Mouse (Mus musculus) intestine, postnatal 0 days (tissue): ENCODE measurements at regions not wholly inside any gene's neighbourhood (a gene's known extent, or its start where the extent isn't known, plus 50 kb on each side); places are given as distances from the start of the nearest gene placed in this dataset.

Experiments
- ATAC-seq: fragments of 200-750 bp; cut with Nextera tagmentation; 2 replicates; pipeline ENCODE4 v1.8.0; 2017; ENCODE audit warnings: mild to moderate bottlenecking, moderate TSS enrichment, moderate library complexity
- H3K27ac ChIP-seq: fragments of 300-500 bp; sonication (generic); 2 replicates; pipeline ENCODE4 v1.5.1; 2014; ENCODE audit warnings: mild to moderate bottlenecking, low read depth, low read length, moderate library complexity
- H3K27me3 ChIP-seq: fragments of 300-500 bp; sonication (generic); replicated peaks from 2 replicates; pipeline ENCODE4 v1.6.1; 2014; ENCODE audit warnings: low read length, mixed read lengths; ENCODE audit not compliant: control insufficient read depth, insufficient read depth
- H3K36me3 ChIP-seq: fragments of 300-500 bp; sonication (generic); 2 replicates; pipeline ENCODE4 v1.6.1; 2014; ENCODE audit warnings: mild to moderate bottlenecking, moderate library complexity; ENCODE audit not compliant: control insufficient read depth, insufficient read depth
- H3K4me1 ChIP-seq: fragments of 300-500 bp; sonication (generic); replicated peaks from 2 replicates; pipeline ENCODE4 v1.6.1; 2014; ENCODE audit warnings: antibody characterized with exemption, low read length, mixed read lengths; ENCODE audit not compliant: control insufficient read depth, insufficient read depth
- H3K4me2 ChIP-seq: fragments of 300-500 bp; sonication (generic); replicated peaks from 2 replicates; pipeline ENCODE4 v1.6.1; 2014; ENCODE audit warnings: low read depth, mild to moderate bottlenecking, moderate library complexity
- H3K4me3 ChIP-seq: fragments of 300-500 bp; sonication (generic); 2 replicates; pipeline ENCODE4 v1.5.1; 2014; ENCODE audit warnings: low read depth, low read length
- H3K9ac ChIP-seq: fragments of 300-500 bp; sonication (generic); 2 replicates; pipeline ENCODE4 v1.6.1; 2014; ENCODE audit warnings: mild to moderate bottlenecking, low read depth, low read length
- H3K9me3 ChIP-seq: fragments of 300-500 bp; sonication (generic); 2 replicates; pipeline ENCODE4 v1.6.1; 2016; ENCODE audit warnings: mixed run types; ENCODE audit not compliant: control insufficient read depth
- CTCF ChIP-seq: sonication (generic); IDR thresholded peaks from 2 replicates; pipeline ENCODE4 v1.5.1; 2016; ENCODE audit warnings: low read depth, mild to moderate bottlenecking, control low read depth, antibody characterized with exemption, moderate library complexity
- WGBS: fragments of 180-500 bp; shearing (Covaris S2); extraction: QIAGEN DNeasy Blood & Tissue Kit; methylation state at CpG from one replicate; pipeline ENCODE4 v1.1.7; 2014; 5-methylcytosine and 5-hydroxymethylcytosine counted together

- no peaks in the 10 kb centered on the region for H3K27me3 ChIP-seq
- TF ChIP-seq CTCF = no peak
Measured at GRCm38 (mm10) chr14:61918113-61918512, 310.9 kb downstream of the Kcnrg start.

DNA sequence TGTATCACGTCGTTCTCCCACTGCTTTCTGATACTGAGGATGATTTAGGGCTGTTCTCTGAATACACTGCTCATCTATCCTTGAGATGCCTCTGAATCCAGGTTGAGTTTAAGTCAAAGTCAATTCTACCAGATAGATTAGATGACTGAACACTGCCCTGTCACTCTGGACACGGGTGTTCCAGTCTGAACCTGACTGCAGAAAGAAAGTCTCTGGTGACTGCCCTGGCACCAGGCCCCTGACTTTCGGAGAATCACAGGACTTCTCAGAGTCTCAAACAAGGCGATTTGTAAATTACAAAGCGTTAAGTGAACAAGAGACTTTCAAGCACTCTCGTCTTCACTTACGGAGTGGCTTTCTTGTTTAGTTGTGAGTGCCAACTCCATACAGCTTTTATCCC lies 324.6 kb downstream of the Kcnrg start:
- Histone ChIP-seq H3K9me3 (no peaks in the 10 kb centered on the region), H3K4me1 (no peaks in the 10 kb centered on the region), H3K4me3 (no peak overlapping the region), H3K27ac (no peak overlapping the region), H3K4me2 (no peak overlapping the region), H3K36me3 (no peaks in the 10 kb centered on the region), H3K9ac (no peak overlapping the region), H3K27me3 (no peaks in the 10 kb centered on the region)
- no peak for TF ChIP-seq CTCF
- 76% methylated on average over 8 of the region's 8 CpGs for WGBS
- ATAC-seq = no peak

More at GRCm38 (mm10) chr14:61918113-61918512, 310.9 kb downstream of the Kcnrg start:
- H3K4me1 ChIP-seq = no peaks in the 10 kb centered on the region
- H3K4me2 ChIP-seq = no peak overlapping the region
- no peaks in the 10 kb centered on the region for H3K9me3 ChIP-seq
- no peak overlapping the region for H3K4me3 ChIP-seq
- H3K27ac ChIP-seq = no peak overlapping the region
- H3K36me3 ChIP-seq = no peaks in the 10 kb centered on the region
- no peak overlapping the region for H3K9ac ChIP-seq
- no peak for ATAC-seq

GRCm38 (mm10) chr14:61941682-61942081 lies 334.4 kb downstream of the Kcnrg start:
- Histone ChIP-seq H3K4me2 (no peak overlapping the region), H3K27ac (no peak overlapping the region), H3K36me3 (no peaks in the 10 kb centered on the region), H3K27me3 (no peaks in the 10 kb centered on the region), H3K4me3 (no peak overlapping the region), H3K9me3 (no peaks in the 10 kb centered on the region), H3K4me1 (no peaks in the 10 kb centered on the region), H3K9ac (no peak overlapping the region)
- WGBS = 81% methylated on average over 7 of the region's 7 CpGs
- TF ChIP-seq CTCF = no peak
- no peak for ATAC-seq

GRCm38 (mm10) chr14:61945659-61946058 lies 338.4 kb downstream of the Kcnrg start:
- Histone ChIP-seq H3K4me2 (no peak overlapping the region), H3K9me3 (no peaks in the 10 kb centered on the region), H3K27me3 (no peaks in the 10 kb centered on the region), H3K36me3 (no peaks in the 10 kb centered on the region), H3K4me3 (no peak overlapping the region), H3K9ac (no peak overlapping the region), H3K27ac (no peak overlapping the region), H3K4me1 (no peaks in the 10 kb centered on the region)
- TF ChIP-seq CTCF = no peak
- no peak for ATAC-seq
- 46% methylated on average over 5 of the region's 5 CpGs for WGBS

DNA sequence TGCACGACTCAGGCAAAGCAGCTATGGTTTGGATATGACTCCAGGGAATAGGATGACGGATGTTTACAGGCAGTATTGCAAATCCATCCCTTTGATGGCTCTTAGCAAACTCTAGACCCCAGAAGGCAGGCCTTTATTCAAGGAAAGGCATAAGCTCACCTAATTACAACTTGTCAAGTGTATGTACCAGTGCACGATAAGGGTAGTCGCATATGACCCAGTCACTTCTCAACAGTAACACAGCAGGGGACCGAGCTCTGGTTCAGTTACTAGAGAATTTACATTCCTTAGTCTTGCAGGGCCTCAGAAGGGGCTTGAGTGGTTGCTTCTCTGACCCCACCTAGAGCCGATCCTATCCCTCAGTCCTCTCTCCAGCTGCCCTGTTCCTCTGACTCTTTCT lies 342.2 kb downstream of the Kcnrg start:
- no peak overlapping the region for H3K4me3 ChIP-seq
- no peaks in the 10 kb centered on the region for H3K9me3 ChIP-seq
- no peaks in the 10 kb centered on the region for H3K4me1 ChIP-seq
- no peak overlapping the region for H3K27ac ChIP-seq
- ATAC-seq = no peak
- TF ChIP-seq CTCF = no peak
- H3K36me3 ChIP-seq = no peaks in the 10 kb centered on the region
- H3K9ac ChIP-seq = no peak overlapping the region
- no peaks in the 10 kb centered on the region for H3K27me3 ChIP-seq
- 56% methylated on average over 6 of the region's 6 CpGs for WGBS
- H3K4me2 ChIP-seq = no peak overlapping the region

GRCm38 (mm10) chr14:61950004-61950403 lies 342.4 kb upstream of the Rnaseh2b start:
- ATAC-seq = no peak
- H3K4me3 ChIP-seq = no peak overlapping the region
- H3K9ac ChIP-seq = no peak overlapping the region
- no peaks in the 10 kb centered on the region for H3K9me3 ChIP-seq
- H3K36me3 ChIP-seq = no peaks in the 10 kb centered on the region
- TF ChIP-seq CTCF = no peak
- 47% methylated on average over 3 of the region's 3 CpGs for WGBS
- no peaks in the 10 kb centered on the region for H3K27me3 ChIP-seq
- no peaks in the 10 kb centered on the region for H3K4me1 ChIP-seq
- H3K27ac ChIP-seq = no peak overlapping the region
- H3K4me2 ChIP-seq = no peak overlapping the region

DNA sequence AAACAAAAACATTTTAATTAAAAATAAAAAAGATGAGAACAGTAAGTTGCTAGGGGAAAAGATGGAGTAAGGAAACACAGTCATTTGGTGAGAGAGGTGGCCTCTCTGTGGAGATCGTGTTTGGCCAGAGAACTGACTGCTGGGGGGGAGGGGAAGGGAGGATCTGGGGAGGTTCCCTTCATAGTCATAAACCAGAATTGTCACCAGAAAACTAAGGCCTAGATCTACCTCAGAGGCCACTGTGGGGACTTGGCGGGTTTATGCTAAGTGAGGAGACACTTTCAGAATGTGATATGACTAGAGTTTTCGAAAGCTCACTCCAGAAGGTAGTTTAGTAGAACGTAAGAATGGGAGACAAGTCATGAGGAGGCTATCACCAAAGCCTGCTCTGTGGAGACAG lies 339.4 kb upstream of the Rnaseh2b start:
- H3K4me3 ChIP-seq = no peak overlapping the region
- no peaks in the 10 kb centered on the region for H3K4me1 ChIP-seq
- H3K9me3 ChIP-seq = no peaks in the 10 kb centered on the region
- H3K4me2 ChIP-seq = no peak overlapping the region
- no peak for TF ChIP-seq CTCF
- no peak overlapping the region for H3K27ac ChIP-seq
- WGBS = 85% methylated on average over 4 of the region's 4 CpGs
- H3K9ac ChIP-seq = no peak overlapping the region
- no peak for ATAC-seq
- no peaks in the 10 kb centered on the region for H3K27me3 ChIP-seq
- no peaks in the 10 kb centered on the region for H3K36me3 ChIP-seq
